Mouse (Mus musculus) lung, adult 2 months (tissue): ENCODE data around the gene C8g.

ENCODE experiments used
- CTCF ChIP-seq: fragments of 200-500 bp; IDR thresholded peaks from 2 replicates; pipeline ENCODE4 v1.5.1; 2011; ENCODE audit warnings: mild to moderate bottlenecking, low read length, control low read depth; ENCODE audit not compliant: insufficient read depth
- POLR2A ChIP-seq: fragments of 200-500 bp; IDR thresholded peaks from 2 replicates; pipeline ENCODE4 v1.6.1; 2011; ENCODE audit warnings: low read depth, mild to moderate bottlenecking, control low read depth, low read length, borderline replicate concordance; ENCODE audit errors: extremely low read depth

- TF ChIP-seq POLR2A = no peak
- no peak for TF ChIP-seq CTCF
Observed at GRCm38 (mm10) chr2:25460135-25460534, 41.4 kb downstream of the C8g start.
